Mouse (Mus musculus) E14TG2a.4 (cell line): ENCODE data around the gene Gale.

Experiments
- H3K27me3 ChIP-seq: 2 replicates; pipeline ENCODE4 v1.6.1; 2014; ENCODE audit warnings: low read length, control low read depth; ENCODE audit not compliant: insufficient read depth
- H3K36me3 ChIP-seq: 2 replicates; pipeline ENCODE4 v1.6.1; 2014; ENCODE audit warnings: low read length, control low read depth; ENCODE audit not compliant: insufficient read depth
- H3K4me1 ChIP-seq: replicated peaks from 2 replicates; pipeline ENCODE4 v1.6.1; 2014; ENCODE audit warnings: low read depth, low read length, control low read depth
- H3K4me3 ChIP-seq: replicated peaks from 2 replicates; pipeline ENCODE4 v1.5.1; 2014; ENCODE audit warnings: mild to moderate bottlenecking, low read length
- H3K9me3 ChIP-seq: 2 replicates; pipeline ENCODE4 v1.6.1; 2014; ENCODE audit warnings: low read length, control low read depth
- CTCF ChIP-seq: conservative IDR thresholded peaks from 2 replicates; pipeline ENCODE4 v1.5.1; 2014; ENCODE audit warnings: low read length
- NANOG ChIP-seq: IDR thresholded peaks from 2 replicates; pipeline ENCODE4 v1.6.1; 2014; ENCODE audit warnings: borderline replicate concordance, low read length, mixed read lengths
- POU5F1 ChIP-seq: IDR thresholded peaks from 2 replicates; pipeline ENCODE4 v1.6.1; 2014; ENCODE audit warnings: low read length, borderline replicate concordance

Gale gene

GRCm38 (mm10) chr4:135963457-135964193 lies at the start of gene Gale:
Gene Gale, plus strand, starts transcription at chr4:135963727.
- H3K9me3 ChIP-seq: no peaks in the 10 kb centered on the region
- TF ChIP-seq CTCF (no peak), NANOG (no peak), POU5F1 (no peak)

GRCm38 (mm10) chr4:135918635-135919279 lies 44.8 kb upstream of the Gale start:
- Histone ChIP-seq H3K4me3 (no peak overlapping the region), H3K4me1 (peaks cover 43% of the 10 kb centered on the region), H3K36me3 (peaks cover 12% of the 10 kb centered on the region), H3K9me3 (no peaks in the 10 kb centered on the region), H3K27me3 (peaks cover 16% of the 10 kb centered on the region)
- TF ChIP-seq CTCF (no peak), NANOG (no peak), POU5F1 (no peak)

More at GRCm38 (mm10) chr4:135963457-135964193, at the start of gene Gale:
- Histone ChIP-seq H3K4me1 (peaks cover 62% of the 10 kb centered on the region), H3K36me3 (peaks cover 37% of the 10 kb centered on the region), H3K27me3 (peaks cover 9% of the 10 kb centered on the region), H3K4me3 (peak within 1 kb of the TSS; percentile 93)

- Histone ChIP-seq H3K9me3 (no peaks in the 10 kb centered on the region), H3K27me3 (peaks cover 16% of the 10 kb centered on the region), H3K4me1 (peaks cover 46% of the 10 kb centered on the region), H3K4me3 (no peak overlapping the region), H3K36me3 (peaks cover 15% of the 10 kb centered on the region)
- TF ChIP-seq CTCF: no peak
- no peak for TF ChIP-seq POU5F1
- no peak for TF ChIP-seq NANOG
These were observed 44.3 kb upstream of the Gale start for GRCm38 (mm10) chr4:135919280-135919639.

GRCm38 (mm10) chr4:135920304-135921241 lies 43.0 kb upstream of the Gale start, which contains the start of gene Fuca1:
Gene Fuca1, plus strand, starts transcription at chr4:135920735.
- Histone ChIP-seq H3K9me3 (no peaks in the 10 kb centered on the region), H3K4me1 (peaks cover 59% of the 10 kb centered on the region), H3K27me3 (peaks cover 16% of the 10 kb centered on the region), H3K4me3 (peak within 1 kb of the TSS; percentile 91), H3K36me3 (peaks cover 25% of the 10 kb centered on the region)
- peak; percentile 75 for TF ChIP-seq CTCF
- no peak for TF ChIP-seq POU5F1

- Histone ChIP-seq H3K4me3 (peak overlapping the region; percentile 91), H3K4me1 (peaks cover 66% of the 10 kb centered on the region), H3K9me3 (no peaks in the 10 kb centered on the region), H3K27me3 (peaks cover 15% of the 10 kb centered on the region), H3K36me3 (peaks cover 25% of the 10 kb centered on the region)
- no peak for TF ChIP-seq POU5F1
- no peak for TF ChIP-seq NANOG
- no peak for TF ChIP-seq CTCF
These were observed 42.0 kb upstream of the Gale start for GRCm38 (mm10) chr4:135921257-135922120.

GRCm38 (mm10) chr4:135922190-135922589 lies 41.3 kb upstream of the Gale start:
- Histone ChIP-seq H3K36me3 (peaks cover 25% of the 10 kb centered on the region), H3K4me3 (no peak overlapping the region), H3K9me3 (no peaks in the 10 kb centered on the region), H3K4me1 (peaks cover 67% of the 10 kb centered on the region), H3K27me3 (peaks cover 8% of the 10 kb centered on the region)
- TF ChIP-seq CTCF: no peak
- no peak for TF ChIP-seq NANOG
- no peak for TF ChIP-seq POU5F1

GRCm38 (mm10) chr4:135924418-135924817 lies 39.1 kb upstream of the Gale start:
- TF ChIP-seq CTCF: no peak
- peaks cover 5% of the 10 kb centered on the region; the same call in 1 of the 2 replicates for H3K27me3 ChIP-seq

More at GRCm38 (mm10) chr4:135924418-135924817, 39.1 kb upstream of the Gale start:
- H3K9me3 ChIP-seq: no peaks in the 10 kb centered on the region
- peaks cover 73% of the 10 kb centered on the region for H3K4me1 ChIP-seq
- no peak overlapping the region for H3K4me3 ChIP-seq
- peaks cover 31% of the 10 kb centered on the region for H3K36me3 ChIP-seq
